Mouse (Mus musculus) C2C12 (cell line): ENCODE measurements around the gene Zranb3.

ENCODE experiments used
- CTCF ChIP-seq: IDR thresholded peaks from one replicate; pipeline ENCODE4 v1.5.1; 2011; ENCODE audit not compliant: control insufficient read depth, insufficient read depth, insufficient read length
- USF1 ChIP-seq: IDR thresholded peaks from one replicate; pipeline ENCODE4 v1.6.1; 2011; ENCODE audit warnings: low read depth, mild to moderate bottlenecking, control low read depth, moderate library complexity

DNA sequence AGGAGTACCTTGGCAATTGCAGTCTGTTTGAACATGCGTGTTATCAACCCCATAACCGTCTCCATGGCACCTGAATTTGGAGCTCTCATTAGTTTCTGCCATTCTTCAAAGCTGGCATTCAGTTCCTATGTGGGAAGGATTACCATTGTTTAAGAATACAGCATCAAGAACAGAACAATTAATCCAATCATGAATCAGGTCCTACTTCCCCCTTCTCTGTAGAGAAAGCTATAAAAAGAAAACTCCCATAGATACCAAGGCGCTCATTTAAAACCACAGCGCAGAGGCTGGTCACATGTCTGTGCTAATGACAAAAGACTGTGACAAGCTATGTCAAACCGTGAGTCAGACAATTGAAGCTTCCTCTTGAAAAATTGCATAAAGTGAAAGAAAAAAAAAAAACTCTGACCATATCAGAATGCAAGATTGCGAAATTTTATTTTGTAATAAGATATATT is 86.8 kb downstream of the Zranb3 start:
- no peak for TF ChIP-seq CTCF
- TF ChIP-seq USF1, result peak; percentile 70
